Mouse (Mus musculus) liver, embryonic 16.5 days (tissue): ENCODE data around the gene Ptprn2. TPM values are rescaled to one million over a fixed set of nuclear protein-coding genes. Genes with fewer than 3 reads are reported as not detected.

Experiments
- ATAC-seq: fragments of 200-750 bp; cut with Nextera tagmentation; 2 replicates; pipeline ENCODE4 v1.8.0; 2017; ENCODE audit warnings: low read depth, mild to moderate bottlenecking, moderate number of reproducible peaks, moderate library complexity
- H3K27ac ChIP-seq: fragments of 300-500 bp; sonication (generic); 2 replicates; pipeline ENCODE4 v1.5.1; 2014; ENCODE audit warnings: mild to moderate bottlenecking, low read length
- H3K27me3 ChIP-seq: fragments of 300-500 bp; sonication (generic); 2 replicates; pipeline ENCODE4 v1.6.1; 2014; ENCODE audit warnings: low read depth, low read length, mixed read lengths; ENCODE audit not compliant: control insufficient read depth, insufficient read depth
- H3K36me3 ChIP-seq: fragments of 300-500 bp; sonication (generic); 2 replicates; pipeline ENCODE4 v1.6.1; 2014; ENCODE audit warnings: mild to moderate bottlenecking; ENCODE audit not compliant: control insufficient read depth, insufficient read depth
- H3K4me1 ChIP-seq: fragments of 300-500 bp; sonication (generic); 2 replicates; pipeline ENCODE4 v1.6.1; 2014; ENCODE audit warnings: low read depth, low read length, mixed read lengths; ENCODE audit not compliant: control insufficient read depth
- H3K4me2 ChIP-seq: fragments of 300-500 bp; sonication (generic); 2 replicates; pipeline ENCODE4 v1.6.1; 2014; ENCODE audit warnings: low read depth, low read length, mixed read lengths
- H3K4me3 ChIP-seq: fragments of 300-500 bp; sonication (generic); 2 replicates; pipeline ENCODE4 v1.5.1; 2014; ENCODE audit warnings: low read depth, mild to moderate bottlenecking, low read length
- H3K9ac ChIP-seq: fragments of 300-500 bp; sonication (generic); 2 replicates; pipeline ENCODE4 v1.6.1; 2014; ENCODE audit warnings: low read depth, low read length
- H3K9me3 ChIP-seq: fragments of 300-500 bp; sonication (generic); replicated peaks from 2 replicates; pipeline ENCODE4 v1.6.1; 2016; ENCODE audit warnings: low read length; ENCODE audit not compliant: control insufficient read depth
- WGBS: fragments of 180-500 bp; shearing (Covaris S2); extraction: QIAGEN DNeasy Blood & Tissue Kit; methylation state at CpG from one replicate; pipeline ENCODE4 v1.1.7; 2014; ENCODE audit not compliant: insufficient replicate concordance; 5-methylcytosine and 5-hydroxymethylcytosine counted together
- polyA plus RNA-seq: library from polyadenylated mRNA; unstranded; fragments of >200 nt; fragmentation: Nextera tagmentation; extraction: Ambion mirVana; gene quantifications from 2 replicates; pipeline ENCODE4 v1.2.1, GENCODE M21; 2015

Ptprn2 gene
- polyA plus RNA-seq, 1 experiment from 2014 or later: 0.07 TPM

DNA sequence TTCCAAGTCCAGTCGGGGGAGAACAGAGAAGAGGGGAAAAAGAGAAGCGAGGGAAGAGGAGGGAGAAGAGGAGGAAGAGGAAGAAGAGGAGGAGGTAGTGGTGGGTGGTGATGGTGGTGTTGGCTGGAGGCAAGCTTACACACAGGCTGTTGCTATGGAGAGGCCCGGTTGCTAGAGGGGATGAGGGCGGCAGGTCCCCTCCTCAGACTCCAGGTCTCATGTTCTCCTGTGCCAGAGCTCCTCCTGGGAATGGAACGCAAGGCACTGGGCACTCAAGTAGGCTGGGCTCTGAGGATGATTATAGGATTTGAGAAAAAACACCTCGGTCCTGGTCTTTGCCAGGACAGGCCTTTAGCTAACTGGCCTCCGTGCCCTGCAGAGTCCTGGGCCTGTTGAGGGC, 666.1 kb downstream of the Ptprn2 start:
- H3K4me1 ChIP-seq: no peaks in the 10 kb centered on the region
- no peak overlapping the region for H3K4me2 ChIP-seq
- H3K9ac ChIP-seq: no peak overlapping the region
- WGBS: 5% methylated on average over 7 of the region's 7 CpGs
- ATAC-seq: no peak
- no peak overlapping the region for H3K27ac ChIP-seq
- H3K9me3 ChIP-seq: no peaks in the 10 kb centered on the region; the same call in 1 of the 2 replicates
- no peaks in the 10 kb centered on the region for H3K36me3 ChIP-seq
- no peak overlapping the region for H3K4me3 ChIP-seq
- peaks cover 66% of the 10 kb centered on the region for H3K27me3 ChIP-seq

DNA sequence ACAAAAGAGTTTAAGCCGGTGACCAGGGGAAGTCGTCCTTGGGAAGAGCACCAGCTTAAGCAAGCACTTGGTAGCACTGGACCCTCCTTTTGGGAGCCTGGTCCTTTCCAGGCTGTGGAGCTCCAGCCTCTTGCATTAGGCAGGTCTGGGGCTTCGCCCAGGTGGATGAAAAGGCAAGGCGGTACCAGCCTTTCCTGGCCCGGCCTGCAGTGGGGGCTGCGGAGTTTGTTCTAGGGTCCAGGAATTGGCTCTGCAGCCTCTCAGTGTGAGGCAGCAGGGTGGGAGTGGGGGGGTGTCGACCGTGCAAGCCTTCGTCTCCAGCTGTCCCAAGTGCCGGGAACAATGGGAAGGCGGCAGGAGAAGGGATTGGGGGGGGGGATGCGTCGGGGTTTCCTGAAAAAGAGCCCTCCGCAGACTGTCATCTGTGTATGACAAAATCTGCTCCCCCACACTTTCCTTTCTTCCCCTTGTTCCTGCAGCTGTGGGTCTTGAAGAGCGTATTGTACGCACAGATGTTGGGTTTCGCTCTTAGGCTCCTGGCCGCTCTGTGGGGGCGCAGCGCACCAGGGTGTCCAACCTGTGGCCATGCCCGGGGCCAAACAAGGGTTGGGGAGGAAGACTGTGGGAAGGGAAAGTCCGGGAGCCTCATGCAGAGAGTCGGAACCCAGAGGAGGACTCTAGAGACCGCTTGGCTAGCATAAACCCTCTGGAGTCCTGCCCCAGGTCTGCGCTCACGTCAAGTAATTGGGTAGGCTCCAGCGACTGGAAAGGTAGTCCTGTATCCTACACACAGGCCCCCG, 667.0 kb downstream of the Ptprn2 start:
- no peaks in the 10 kb centered on the region for H3K36me3 ChIP-seq
- H3K27me3 ChIP-seq: peaks cover 70% of the 10 kb centered on the region
- H3K9me3 ChIP-seq: no peaks in the 10 kb centered on the region; the same call in 1 of the 2 replicates
- no peak overlapping the region for H3K4me3 ChIP-seq
- 4% methylated on average over 28 of the region's 28 CpGs for WGBS
- ATAC-seq: no peak
- no peak overlapping the region for H3K4me2 ChIP-seq
- H3K4me1 ChIP-seq: no peaks in the 10 kb centered on the region
- H3K27ac ChIP-seq: no peak overlapping the region
- H3K9ac ChIP-seq: no peak overlapping the region

GRCm38 (mm10) chr12:117153166-117153480, 667.6 kb downstream of the Ptprn2 start:
- no peak overlapping the region for H3K27ac ChIP-seq
- H3K4me2 ChIP-seq: no peak overlapping the region
- no peaks in the 10 kb centered on the region; the same call in 1 of the 2 replicates for H3K9me3 ChIP-seq
- 3% methylated on average over 8 of the region's 8 CpGs for WGBS
- ATAC-seq: no peak
- no peak overlapping the region for H3K4me3 ChIP-seq
- H3K36me3 ChIP-seq: no peaks in the 10 kb centered on the region
- no peaks in the 10 kb centered on the region for H3K4me1 ChIP-seq
- H3K9ac ChIP-seq: no peak overlapping the region
- H3K27me3 ChIP-seq: peaks cover 76% of the 10 kb centered on the region

DNA sequence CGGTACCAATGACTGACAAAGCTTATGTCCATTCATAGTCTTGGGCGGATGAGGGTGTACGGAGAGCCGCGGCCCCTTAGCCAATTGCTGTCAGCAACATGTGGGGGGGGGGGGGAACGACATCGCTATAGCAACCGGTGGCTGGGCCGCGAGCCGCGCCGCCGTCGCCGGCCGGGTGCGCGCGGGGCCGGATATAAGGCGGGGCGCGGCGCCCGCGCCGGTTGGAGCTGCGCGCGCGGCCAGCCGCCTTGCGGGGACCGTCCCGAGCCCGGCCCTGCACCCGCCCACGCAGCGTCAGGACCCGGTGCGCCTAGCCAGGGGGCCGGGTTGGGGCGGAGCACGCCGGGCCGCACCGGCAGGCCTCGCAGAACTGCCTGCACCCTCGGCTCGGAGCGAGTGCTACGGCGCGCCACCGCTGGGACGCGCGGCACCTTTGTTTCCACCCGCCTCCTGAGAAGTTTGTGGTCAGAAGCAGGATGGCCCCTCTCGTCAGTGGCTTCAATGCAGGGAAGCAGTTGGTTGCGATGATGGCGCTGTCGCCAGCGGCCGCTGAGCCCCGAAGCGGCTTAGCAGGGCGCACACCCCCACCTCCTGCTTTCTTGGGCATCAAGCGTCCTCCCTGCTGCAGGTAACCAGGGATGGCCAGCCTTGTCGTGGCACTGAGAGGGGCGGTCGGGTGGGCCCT, 668.3 kb downstream of the Ptprn2 start:
- peaks cover 82% of the 10 kb centered on the region for H3K27me3 ChIP-seq

GRCm38 (mm10) chr12:117154356-117155243, 669.1 kb downstream of the Ptprn2 start:
- WGBS: 4% methylated on average over 27 of the region's 27 CpGs
- H3K4me3 ChIP-seq: no peak overlapping the region
- no peaks in the 10 kb centered on the region for H3K4me1 ChIP-seq
- H3K4me2 ChIP-seq: no peak overlapping the region
- H3K9me3 ChIP-seq: no peaks in the 10 kb centered on the region; the same call in 1 of the 2 replicates
- H3K36me3 ChIP-seq: no peaks in the 10 kb centered on the region
- H3K9ac ChIP-seq: no peak overlapping the region
- peaks cover 88% of the 10 kb centered on the region for H3K27me3 ChIP-seq
- no peak for ATAC-seq
- H3K27ac ChIP-seq: no peak overlapping the region

More for the DNA sequence above, 668.3 kb downstream of the Ptprn2 start:
- Histone ChIP-seq H3K4me3 (peak overlapping the region; percentile 40), H3K4me1 (no peaks in the 10 kb centered on the region), H3K9ac (no peak overlapping the region), H3K27ac (no peak overlapping the region), H3K4me2 (0 out of 2 replicates have a peak overlapping the region, but pooled peaks have one; percentile 13), H3K36me3 (no peaks in the 10 kb centered on the region), H3K9me3 (no peaks in the 10 kb centered on the region; the same call in 1 of the 2 replicates)
- WGBS: 1% methylated on average over 63 of the region's 73 CpGs
- ATAC-seq: no peak

DNA sequence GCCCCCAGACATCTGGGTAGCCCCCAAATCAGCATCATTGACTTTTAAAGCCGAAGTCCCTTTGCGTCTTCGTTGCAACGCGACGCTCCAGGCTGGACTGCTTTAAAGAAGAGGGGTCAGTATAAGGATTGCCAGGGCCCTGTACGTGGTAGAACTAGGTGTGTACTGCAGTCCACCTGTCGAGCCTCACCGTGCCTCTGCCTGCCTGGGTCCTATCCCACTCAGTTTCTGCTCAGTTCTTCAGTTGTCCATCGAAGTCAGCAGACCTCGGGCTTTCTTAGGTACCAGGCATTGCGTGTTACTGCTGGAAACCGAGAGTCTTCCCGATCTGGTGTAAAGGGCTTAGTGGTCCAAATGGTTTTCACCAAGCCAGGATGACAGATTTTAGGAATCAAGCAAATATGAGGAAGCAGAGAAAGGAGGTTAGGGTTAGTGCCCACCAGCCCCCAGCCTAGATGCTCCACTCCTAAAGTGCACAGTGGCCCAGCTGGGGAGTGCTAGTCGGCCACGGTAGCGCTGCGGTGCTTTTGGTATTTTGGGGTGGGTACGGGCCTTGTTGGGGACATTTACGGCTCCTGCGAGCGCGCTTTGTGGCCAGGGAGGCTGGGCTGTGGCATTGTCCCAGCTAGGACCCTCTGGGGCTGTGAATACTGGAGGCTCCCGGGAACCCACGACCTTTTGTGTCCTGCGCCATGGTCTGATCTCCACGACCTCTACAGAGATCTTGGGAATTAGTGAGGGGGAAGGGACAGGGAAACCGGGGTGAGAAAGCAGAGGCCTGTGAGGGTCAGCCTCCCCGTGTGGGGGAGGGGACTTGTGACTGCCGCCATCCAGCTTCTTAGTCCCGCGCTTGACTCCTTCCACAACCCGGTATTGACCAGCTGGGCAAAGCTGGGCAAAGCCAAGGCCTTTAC, 670.0 kb downstream of the Ptprn2 start:
- Histone ChIP-seq H3K36me3 (no peaks in the 10 kb centered on the region), H3K4me2 (no peak overlapping the region), H3K9me3 (no peaks in the 10 kb centered on the region; the same call in 1 of the 2 replicates), H3K27me3 (peaks cover 92% of the 10 kb centered on the region), H3K4me1 (no peaks in the 10 kb centered on the region), H3K4me3 (no peak overlapping the region), H3K27ac (no peak overlapping the region), H3K9ac (no peak overlapping the region)
- 3% methylated on average over 33 of the region's 33 CpGs for WGBS
- no peak for ATAC-seq

DNA sequence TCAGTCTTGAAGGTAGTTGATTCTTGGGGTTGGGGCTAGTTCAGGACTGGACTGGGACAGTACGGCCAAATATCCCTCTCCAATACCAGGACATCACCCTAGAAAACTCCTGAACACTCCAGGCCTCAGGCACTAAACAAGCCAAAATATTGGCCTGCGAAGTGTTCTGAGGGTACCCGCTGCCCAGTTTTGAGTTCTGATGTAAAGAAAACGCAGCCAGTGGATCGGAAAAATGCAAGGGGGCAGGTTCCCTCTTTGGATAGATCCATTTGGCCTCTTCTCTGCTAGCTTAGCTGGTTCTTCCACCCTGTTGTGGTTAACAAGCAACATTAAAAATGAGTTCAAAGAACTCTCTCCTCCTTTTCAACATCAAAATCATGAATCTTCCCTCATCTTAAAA, 670.7 kb downstream of the Ptprn2 start:
- Histone ChIP-seq H3K4me2 (no peak overlapping the region), H3K4me3 (no peak overlapping the region), H3K9me3 (no peaks in the 10 kb centered on the region; the same call in 1 of the 2 replicates), H3K27ac (no peak overlapping the region), H3K9ac (no peak overlapping the region), H3K36me3 (no peaks in the 10 kb centered on the region), H3K4me1 (no peaks in the 10 kb centered on the region), H3K27me3 (peaks cover 92% of the 10 kb centered on the region)
- ATAC-seq: no peak
- 27% methylated on average over 5 of the region's 5 CpGs for WGBS

DNA sequence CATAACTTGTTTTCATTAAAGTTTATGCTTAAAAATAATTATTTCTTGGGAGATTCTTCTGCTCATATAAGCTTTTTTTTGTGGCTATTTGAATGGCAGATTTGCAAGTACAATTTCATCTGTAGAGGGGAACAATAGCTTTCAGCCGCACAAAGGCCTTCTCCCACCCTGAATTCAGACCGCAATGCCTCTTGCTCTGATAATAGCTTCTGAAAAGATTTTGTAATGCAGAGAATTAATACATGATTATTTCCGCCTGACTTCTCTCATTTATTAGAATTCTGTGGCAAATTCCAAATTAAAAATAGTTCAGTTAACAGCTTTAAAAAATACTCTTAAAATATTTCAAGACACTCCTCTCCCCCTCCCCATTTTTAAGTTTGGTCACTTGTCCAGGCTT, 671.3 kb downstream of the Ptprn2 start:
- ATAC-seq: no peak
- WGBS: 42% methylated on average over 3 of the region's 3 CpGs
- H3K27ac ChIP-seq: no peak overlapping the region
- H3K9ac ChIP-seq: no peak overlapping the region
- H3K4me1 ChIP-seq: no peaks in the 10 kb centered on the region
- no peaks in the 10 kb centered on the region for H3K36me3 ChIP-seq
- peaks cover 92% of the 10 kb centered on the region for H3K27me3 ChIP-seq
- no peaks in the 10 kb centered on the region; the same call in 1 of the 2 replicates for H3K9me3 ChIP-seq
- no peak overlapping the region for H3K4me2 ChIP-seq
- no peak overlapping the region for H3K4me3 ChIP-seq
